In the genomic region with DNA sequence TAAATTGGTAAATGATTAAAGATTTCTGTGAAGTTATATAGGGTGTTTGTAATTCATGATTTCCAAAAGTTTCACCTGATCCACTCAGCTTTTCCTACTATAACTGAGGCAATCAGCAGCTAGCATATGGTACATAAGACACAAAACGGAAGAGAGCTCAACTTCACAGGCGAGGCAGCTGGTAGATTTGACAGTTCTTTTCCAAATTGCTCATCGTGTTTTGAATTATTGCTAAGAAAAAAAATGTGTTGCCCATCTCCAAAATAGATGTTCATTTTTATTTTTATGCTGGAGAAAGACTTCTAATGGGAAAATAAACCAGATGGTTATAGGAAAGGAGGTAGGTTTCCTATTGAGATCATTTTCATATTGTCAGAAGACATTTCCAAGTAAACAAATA, we compare ENCODE assay signal across 24 mouse cellular contexts.
DNase-seq lines count a peak whose midpoint lies in the region; ATAC-seq and TF ChIP-seq lines count a peak whose summit lies in the region.
"Had no signal": no experiment of that assay in that cellular context is flagged by ENCODE, and none has a peak within 500 bp of the region (broad histone marks: within the 10 kb centered on the region; RNA-seq: fewer than 3 reads in every experiment).

No protein-coding gene starts in this region.

- H3K4me2 ChIP-seq in forebrain, embryonic 14.5 days (ENCODE audit: low read length) = no peak overlapping the region
- H3K4me2 ChIP-seq in forebrain, embryonic 13.5 days = no peak overlapping the region
- H3K4me2 ChIP-seq in liver, postnatal 0 days (ENCODE audit: low read depth, low read length) = no peak overlapping the region
- H3K4me2 ChIP-seq: hindbrain, embryonic 15.5 days; intestine, embryonic 15.5 days; limb, embryonic 13.5 days; liver, embryonic 12.5 days; midbrain, embryonic 11.5 days; neural tube, embryonic 15.5 days had no signal

- no peak overlapping the region for H3K4me3 ChIP-seq in forebrain, embryonic 14.5 days (ENCODE audit: low read depth, low read length)
- H3K4me3 ChIP-seq in forebrain, embryonic 13.5 days = no peak overlapping the region
- H3K4me3 ChIP-seq in liver, postnatal 0 days (ENCODE audit: low read depth, low read length) = no peak overlapping the region
- H3K4me3 ChIP-seq: hindbrain, embryonic 15.5 days; intestine, embryonic 15.5 days; limb, embryonic 13.5 days; liver, embryonic 12.5 days; neural tube, embryonic 15.5 days had no signal

- no peak overlapping the region for H3K9ac ChIP-seq in forebrain, embryonic 14.5 days (ENCODE audit: low read length)
- H3K9ac ChIP-seq in forebrain, embryonic 13.5 days = no peak overlapping the region
- no peak overlapping the region for H3K9ac ChIP-seq in liver, postnatal 0 days (replicated peaks)
- H3K9ac ChIP-seq: hindbrain, embryonic 15.5 days; intestine, embryonic 15.5 days; limb, embryonic 13.5 days; liver, embryonic 12.5 days; neural tube, embryonic 15.5 days had no signal

- intact Hi-C loops in left cerebral cortex, postnatal 14 days (cut with DNase I) = no loop called here

- 76% methylated on average over 3 of the region's 3 CpGs for WGBS in forebrain, embryonic 14.5 days
- WGBS in forebrain, embryonic 13.5 days = 84% methylated on average over 3 of the region's 3 CpGs
- 72% methylated on average over 3 of the region's 3 CpGs for WGBS in liver, postnatal 0 days (ENCODE audit: insufficient replicate concordance)

- no peaks in the 10 kb centered on the region for H3K4me1 ChIP-seq in forebrain, embryonic 14.5 days (ENCODE audit: control insufficient read depth, insufficient read depth, low read length)
- no peaks in the 10 kb centered on the region for H3K4me1 ChIP-seq in forebrain, embryonic 13.5 days
- no peaks in the 10 kb centered on the region for H3K4me1 ChIP-seq in liver, postnatal 0 days (ENCODE audit: insufficient read depth)
- H3K4me1 ChIP-seq: hindbrain, embryonic 15.5 days; intestine, embryonic 15.5 days; limb, embryonic 13.5 days; liver, embryonic 12.5 days; neural tube, embryonic 15.5 days had no signal

- no peak for TF ChIP-seq CTCF in liver, postnatal 0 days (IDR thresholded peaks at IDR 0.05; ENCODE audit: low read depth)

- H3K27me3 ChIP-seq in forebrain, embryonic 14.5 days (replicated peaks; ENCODE audit: control insufficient read depth, insufficient read depth, low read length) = no peaks in the 10 kb centered on the region
- no peaks in the 10 kb centered on the region for H3K27me3 ChIP-seq in forebrain, embryonic 13.5 days
- no peaks in the 10 kb centered on the region for H3K27me3 ChIP-seq in liver, postnatal 0 days (ENCODE audit: insufficient read depth, low read length)
- H3K27me3 ChIP-seq: hindbrain, embryonic 15.5 days; intestine, embryonic 15.5 days; limb, embryonic 13.5 days; liver, embryonic 12.5 days; neural tube, embryonic 15.5 days had no signal

- DNase-seq in forebrain, embryonic 14.5 days (ENCODE audit: low spot score) = peak; percentile 59
- peak; percentile 45 to 80 for DNase-seq in layer of hippocampus, adult 18-20 months (ENCODE audit: low spot score in 2 of 2)
- no peak for DNase-seq in layer of hippocampus, postnatal 25 days (ENCODE audit: extremely low spot score in 1 of 2, low spot score in 1 of 2)
- DNase-seq in layer of hippocampus, adult 8-10 months (ENCODE audit: low spot score in 2 of 2) = peak; percentile 19 to 30
- peak; percentile 19 to 58 for DNase-seq in left cerebral cortex, postnatal 14 days (ENCODE audit: low spot score in 2 of 2)
- no peak for DNase-seq in adipocyte (ENCODE audit: low spot score)
- DNase-seq in liver, postnatal 0 days = no peak
- DNase-seq: adrenal gland, postnatal 10 days; cerebellum, adult 9-11 months; gastrocnemius, postnatal 36 days; heart, postnatal 4 days; kidney, adult 8-10 months; kidney, postnatal 25 days; lung, adult 2 months; lung, postnatal 14 days; spleen, adult 18-20 months had no signal

- H3K27ac ChIP-seq in forebrain, embryonic 14.5 days (ENCODE audit: low read depth, low read length) = no peak overlapping the region
- no peak overlapping the region for H3K27ac ChIP-seq in forebrain, embryonic 13.5 days
- H3K27ac ChIP-seq in liver, postnatal 0 days (ENCODE audit: low read depth) = no peak overlapping the region
- H3K27ac ChIP-seq: hindbrain, embryonic 15.5 days; intestine, embryonic 15.5 days; limb, embryonic 13.5 days; liver, embryonic 12.5 days; neural tube, embryonic 15.5 days had no signal

- no peak for TF ChIP-seq EP300 in liver, postnatal 0 days (IDR thresholded peaks at IDR 0.05; ENCODE audit: low read depth)

- no peaks in the 10 kb centered on the region for H3K9me3 ChIP-seq in forebrain, embryonic 14.5 days (replicated peaks; ENCODE audit: control insufficient read depth, low read length)
- H3K9me3 ChIP-seq in forebrain, embryonic 13.5 days (replicated peaks) = no peaks in the 10 kb centered on the region
- H3K9me3 ChIP-seq in liver, postnatal 0 days (ENCODE audit: low read length) = no peaks in the 10 kb centered on the region
- H3K9me3 ChIP-seq: hindbrain, embryonic 15.5 days; intestine, embryonic 15.5 days; limb, embryonic 13.5 days; liver, embryonic 12.5 days; neural tube, embryonic 15.5 days had no signal

- no peak for ATAC-seq in forebrain, embryonic 14.5 days
- no peak for ATAC-seq in forebrain, embryonic 13.5 days
- ATAC-seq in liver, postnatal 0 days = no peak
- ATAC-seq: activated CD4-positive, CD25-positive, alpha-beta regulatory T cell, adult 4 months; intestine, embryonic 15.5 days; liver, embryonic 12.5 days had no signal

- no peaks in the 10 kb centered on the region for H3K36me3 ChIP-seq in forebrain, embryonic 14.5 days (ENCODE audit: control insufficient read depth, insufficient read depth, low read length)
- H3K36me3 ChIP-seq in forebrain, embryonic 13.5 days (ENCODE audit: poor library complexity, severe bottlenecking) = no peaks in the 10 kb centered on the region
- H3K36me3 ChIP-seq in liver, postnatal 0 days (replicated peaks; ENCODE audit: insufficient read depth, low read length) = no peaks in the 10 kb centered on the region
- H3K36me3 ChIP-seq: hindbrain, embryonic 15.5 days; intestine, embryonic 15.5 days; limb, embryonic 13.5 days; liver, embryonic 12.5 days; neural tube, embryonic 15.5 days had no signal

Comparison
In these comparisons a context has a peak if more than half of its experiments do, and no peak if none do; other contexts are left out.
1. DNase-seq: peak in forebrain, embryonic 14.5 days (single experiment), layer of hippocampus, adult 18-20 months (2 of 2), layer of hippocampus, adult 8-10 months (2 of 2) and left cerebral cortex, postnatal 14 days (2 of 2); none in layer of hippocampus, postnatal 25 days (0 of 2), adipocyte (single experiment) and liver, postnatal 0 days (single experiment).